Mouse (Mus musculus) liver, embryonic 13.5 days (tissue): ENCODE measurements around the gene Fndc4. TPM values are rescaled to one million over a fixed set of nuclear protein-coding genes. Genes with fewer than 3 reads are reported as not detected.

Source experiments
- ATAC-seq: fragments of 200-750 bp; cut with Nextera tagmentation; 2 replicates; pipeline ENCODE4 v1.8.0; 2017; ENCODE audit warnings: low read depth, mild to moderate bottlenecking, moderate number of reproducible peaks, moderate library complexity
- DNase-seq: peaks from one replicate; pipeline ENCODE4 v3.0.0; 2022
- H3K27ac ChIP-seq: fragments of 300-500 bp; sonication (generic); 2 replicates; pipeline ENCODE4 v1.5.1; 2015; ENCODE audit warnings: moderate library complexity, mild to moderate bottlenecking, inconsistent platforms
- H3K27me3 ChIP-seq: fragments of 300-500 bp; sonication (generic); 2 replicates; pipeline ENCODE4 v1.6.1; 2015; ENCODE audit warnings: mild to moderate bottlenecking, inconsistent platforms
- H3K36me3 ChIP-seq: fragments of 300-500 bp; sonication (generic); 2 replicates; pipeline ENCODE4 v1.6.1; 2015; ENCODE audit warnings: mild to moderate bottlenecking, inconsistent platforms
- H3K4me1 ChIP-seq: fragments of 300-500 bp; sonication (generic); replicated peaks from 2 replicates; pipeline ENCODE4 v1.6.1; 2015; ENCODE audit warnings: inconsistent platforms
- H3K4me2 ChIP-seq: fragments of 300-500 bp; sonication (generic); 2 replicates; pipeline ENCODE4 v1.6.1; 2015; ENCODE audit warnings: inconsistent platforms, mild to moderate bottlenecking, moderate library complexity
- H3K4me3 ChIP-seq: fragments of 300-500 bp; sonication (generic); replicated peaks from 2 replicates; pipeline ENCODE4 v1.5.1; 2015; ENCODE audit warnings: mild to moderate bottlenecking, inconsistent platforms
- H3K9ac ChIP-seq: fragments of 300-500 bp; sonication (generic); 2 replicates; pipeline ENCODE4 v1.6.1; 2015; ENCODE audit warnings: mild to moderate bottlenecking, inconsistent platforms
- H3K9me3 ChIP-seq: fragments of 300-500 bp; sonication (generic); replicated peaks from 2 replicates; pipeline ENCODE4 v1.6.1; 2016; ENCODE audit warnings: inconsistent platforms
- WGBS: fragments of 180-500 bp; shearing (Covaris S2); methylation state at CpG from one replicate; pipeline ENCODE4 v1.1.7; 2015; ENCODE audit not compliant: insufficient replicate concordance; 5-methylcytosine and 5-hydroxymethylcytosine counted together
- polyA plus RNA-seq: library from polyadenylated mRNA; unstranded; fragments of >200 nt; fragmentation: Nextera tagmentation; extraction: Ambion mirVana; gene quantifications from 2 replicates; pipeline ENCODE4 v1.2.1, GENCODE M21; 2015

Fndc4 gene
- polyA plus RNA-seq, 1 experiment from 2014 or later: 6.7 TPM

- DNase-seq (no peak), ATAC-seq (no peak)
- H3K9ac ChIP-seq: no peak overlapping the region
- H3K27ac ChIP-seq: no peak overlapping the region
- H3K4me3 ChIP-seq: no peak overlapping the region
- no peak overlapping the region for H3K4me2 ChIP-seq
- 70% methylated on average over 11 of the region's 11 CpGs for WGBS
- H3K9me3 ChIP-seq: no peaks in the 10 kb centered on the region
- H3K36me3 ChIP-seq: peaks cover 14% of the 10 kb centered on the region
- no peaks in the 10 kb centered on the region for H3K27me3 ChIP-seq
- H3K4me1 ChIP-seq: peaks cover 17% of the 10 kb centered on the region
Observed at GRCm38 (mm10) chr5:31257616-31258015, 38.3 kb downstream of the Fndc4 start.

DNA sequence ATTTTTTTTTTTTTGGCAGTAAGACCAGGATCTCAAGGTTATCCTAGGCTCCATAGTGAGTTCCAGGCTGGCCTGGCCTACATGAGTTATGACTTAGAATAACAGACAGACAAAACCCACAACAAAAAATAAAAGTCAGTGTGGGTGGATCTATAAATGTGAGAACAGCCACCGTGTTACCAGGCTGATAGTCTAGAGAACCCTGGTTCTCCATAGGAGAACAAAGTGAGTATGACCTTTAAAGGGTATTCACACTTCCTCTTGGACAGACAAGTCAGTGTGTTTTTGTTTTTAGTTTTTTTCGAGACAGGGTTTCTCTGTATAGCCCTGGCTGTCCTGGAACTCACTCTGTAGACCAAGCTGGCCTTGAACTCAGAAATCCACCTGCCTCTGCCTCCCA, 39.9 kb downstream of the Fndc4 start:
- H3K4me3 ChIP-seq: no peak overlapping the region
- no peaks in the 10 kb centered on the region for H3K9me3 ChIP-seq
- 71% methylated on average over 2 of the region's 2 CpGs for WGBS
- H3K9ac ChIP-seq: no peak overlapping the region
- ATAC-seq (no peak), DNase-seq (no peak)
- no peak overlapping the region for H3K4me2 ChIP-seq
- H3K27me3 ChIP-seq: no peaks in the 10 kb centered on the region
- H3K27ac ChIP-seq: no peak overlapping the region
- peaks cover 30% of the 10 kb centered on the region for H3K36me3 ChIP-seq
- peaks cover 26% of the 10 kb centered on the region for H3K4me1 ChIP-seq

- ATAC-seq (no peak), DNase-seq (no peak)
- WGBS: 83% methylated on average over 2 of the region's 2 CpGs
Observed at GRCm38 (mm10) chr5:31255381-31255780, 40.5 kb downstream of the Fndc4 start.

GRCm38 (mm10) chr5:31254901-31255300, 41.0 kb downstream of the Fndc4 start:
- 60% methylated on average over 8 of the region's 8 CpGs for WGBS
- ATAC-seq (0 out of 2 replicates have a peak, but pooled peaks have one; percentile 24), DNase-seq (no peak)
- H3K27me3 ChIP-seq: no peaks in the 10 kb centered on the region
- no peak overlapping the region for H3K9ac ChIP-seq
- H3K9me3 ChIP-seq: no peaks in the 10 kb centered on the region
- no peak overlapping the region for H3K27ac ChIP-seq
- no peak overlapping the region for H3K4me3 ChIP-seq
- peaks cover 29% of the 10 kb centered on the region for H3K4me1 ChIP-seq
- H3K4me2 ChIP-seq: no peak overlapping the region
- peaks cover 41% of the 10 kb centered on the region for H3K36me3 ChIP-seq

More at GRCm38 (mm10) chr5:31255381-31255780, 40.5 kb downstream of the Fndc4 start:
- H3K4me1 ChIP-seq: peaks cover 29% of the 10 kb centered on the region
- H3K27ac ChIP-seq: no peak overlapping the region
- no peaks in the 10 kb centered on the region for H3K9me3 ChIP-seq
- H3K4me2 ChIP-seq: no peak overlapping the region
- H3K4me3 ChIP-seq: no peak overlapping the region
- H3K36me3 ChIP-seq: peaks cover 36% of the 10 kb centered on the region
- no peaks in the 10 kb centered on the region for H3K27me3 ChIP-seq
- no peak overlapping the region for H3K9ac ChIP-seq

DNA sequence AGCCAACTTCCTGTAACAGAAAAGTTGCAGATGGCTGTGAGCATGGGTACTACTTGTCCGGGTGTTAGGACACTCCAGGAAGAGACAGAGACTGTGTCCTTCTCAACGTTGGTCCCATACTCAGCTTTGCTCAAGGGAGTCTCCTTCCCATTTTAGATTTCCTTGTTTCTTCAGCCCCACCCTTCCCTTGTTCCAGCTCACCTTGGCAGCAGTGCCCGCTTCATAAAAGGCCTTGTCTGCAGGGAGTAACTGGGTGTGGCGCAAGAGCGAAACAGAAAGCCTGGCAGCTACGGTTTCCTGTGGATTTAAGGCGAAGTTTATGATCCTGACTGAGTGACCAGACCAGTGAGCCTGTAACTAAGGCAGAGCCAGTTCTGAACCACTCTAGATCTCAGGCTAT, 41.4 kb downstream of the Fndc4 start:
- Histone ChIP-seq H3K27ac (no peak overlapping the region), H3K27me3 (no peaks in the 10 kb centered on the region), H3K9ac (no peak overlapping the region), H3K36me3 (peaks cover 45% of the 10 kb centered on the region), H3K4me2 (no peak overlapping the region), H3K9me3 (no peaks in the 10 kb centered on the region), H3K4me3 (no peak overlapping the region), H3K4me1 (peaks cover 29% of the 10 kb centered on the region)
- 67% methylated on average over 7 of the region's 7 CpGs for WGBS
- ATAC-seq (no peak), DNase-seq (no peak)

DNA sequence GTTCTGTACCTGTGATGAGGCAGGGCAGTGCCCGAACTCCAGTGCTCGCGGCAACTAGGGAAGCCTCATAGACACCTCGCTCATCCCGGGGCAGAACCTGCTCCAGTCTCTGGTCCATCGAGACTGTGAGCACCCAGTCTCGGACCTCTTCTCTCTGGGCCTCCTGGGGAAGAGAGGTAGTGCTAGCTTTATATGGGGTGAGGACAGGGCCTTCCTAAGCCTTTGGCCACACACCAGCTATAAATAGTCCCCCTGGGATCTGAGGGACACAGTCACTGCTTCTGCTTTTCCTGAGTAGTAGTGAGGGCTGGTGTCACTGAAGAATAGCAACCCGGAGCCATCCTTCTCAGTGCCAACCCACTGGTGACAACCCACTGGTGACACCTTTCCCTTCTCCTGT, 42.1 kb downstream of the Fndc4 start:
- Histone ChIP-seq H3K36me3 (peaks cover 52% of the 10 kb centered on the region), H3K27ac (no peak overlapping the region)
- DNase-seq: no peak

GRCm38 (mm10) chr5:31252795-31253545, 42.9 kb downstream of the Fndc4 start:
- Histone ChIP-seq H3K9ac (no peak overlapping the region), H3K4me1 (peaks cover 29% of the 10 kb centered on the region), H3K27ac (no peak overlapping the region), H3K9me3 (no peaks in the 10 kb centered on the region), H3K4me2 (no peak overlapping the region), H3K36me3 (peaks cover 60% of the 10 kb centered on the region), H3K4me3 (no peak overlapping the region), H3K27me3 (no peaks in the 10 kb centered on the region)
- 79% methylated on average over 16 of the region's 16 CpGs for WGBS
- DNase-seq (no peak), ATAC-seq (no peak)

More for the DNA sequence above, 42.1 kb downstream of the Fndc4 start:
- no peak overlapping the region for H3K4me2 ChIP-seq
- no peak overlapping the region for H3K4me3 ChIP-seq
- H3K9me3 ChIP-seq: no peaks in the 10 kb centered on the region
- peaks cover 29% of the 10 kb centered on the region for H3K4me1 ChIP-seq
- H3K27me3 ChIP-seq: no peaks in the 10 kb centered on the region
- ATAC-seq: no peak
- H3K9ac ChIP-seq: no peak overlapping the region
- 85% methylated on average over 8 of the region's 8 CpGs for WGBS

- peak overlapping the region; percentile 68 for H3K4me2 ChIP-seq
- no peak overlapping the region for H3K27ac ChIP-seq
- H3K36me3 ChIP-seq: peaks cover 68% of the 10 kb centered on the region
- no peaks in the 10 kb centered on the region for H3K9me3 ChIP-seq
- H3K27me3 ChIP-seq: no peaks in the 10 kb centered on the region
- H3K4me3 ChIP-seq: peak overlapping the region; percentile 53
- H3K4me1 ChIP-seq: peaks cover 29% of the 10 kb centered on the region
- DNase-seq (no peak), ATAC-seq (no peak)
- 70% methylated on average over 10 of the region's 10 CpGs for WGBS
- 0 out of 2 replicates have a peak overlapping the region, but pooled peaks have one; percentile 36 for H3K9ac ChIP-seq
Observed at GRCm38 (mm10) chr5:31252151-31252550, 43.7 kb downstream of the Fndc4 start.

DNA sequence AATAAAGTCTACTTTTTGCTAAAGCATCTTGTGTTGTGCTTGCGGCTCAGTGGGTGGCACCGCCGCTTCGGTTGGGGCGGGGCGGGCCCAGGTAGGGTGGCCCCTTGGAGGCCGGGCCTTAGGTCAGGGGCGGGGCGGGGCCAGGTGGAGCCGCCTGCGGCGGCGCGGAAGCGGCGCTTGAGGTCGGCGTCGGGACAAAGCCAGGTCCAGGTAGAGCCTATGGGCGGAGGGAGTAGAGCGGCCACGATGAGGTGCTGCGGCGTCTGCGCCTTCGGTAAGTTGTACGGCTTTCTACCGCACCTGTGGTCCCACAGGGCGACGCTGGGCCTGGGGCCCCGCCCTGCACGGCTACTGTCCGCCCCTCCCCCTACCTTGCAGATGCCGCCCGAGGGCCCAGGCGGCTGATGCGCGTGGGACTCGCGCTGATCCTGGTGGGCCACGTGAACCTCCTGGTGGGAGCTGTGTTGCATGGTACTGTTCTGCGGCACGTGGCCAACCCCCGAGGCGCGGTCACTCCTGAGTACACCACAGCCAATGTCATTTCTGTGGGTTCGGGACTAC, 44.3 kb downstream of the Fndc4 start, which contains the start of gene Krtcap3:
Gene Krtcap3, plus strand, starts transcription at position 151 of the 561 bp plus-strand sequence.
- ATAC-seq (peak; percentile 78), DNase-seq (peak; percentile 32)
- peak within 1 kb of the TSS; percentile 36; the same call in 1 of the 2 replicates for H3K9ac ChIP-seq

GRCm38 (mm10) chr5:31250716-31251115, 45.2 kb downstream of the Fndc4 start:
- DNase-seq: no peak
- Histone ChIP-seq H3K36me3 (peaks cover 83% of the 10 kb centered on the region), H3K4me3 (no peak overlapping the region)

More for the DNA sequence above, 44.3 kb downstream of the Fndc4 start, which contains the start of gene Krtcap3:
- Histone ChIP-seq H3K36me3 (peaks cover 73% of the 10 kb centered on the region), H3K27me3 (no peaks in the 10 kb centered on the region), H3K4me2 (peak within 1 kb of the TSS; percentile 68), H3K4me3 (peak within 1 kb of the TSS; percentile 53), H3K4me1 (peaks cover 29% of the 10 kb centered on the region), H3K27ac (no peak within 1 kb of the TSS), H3K9me3 (no peaks in the 10 kb centered on the region)
- 62% methylated on average over 47 of the region's 47 CpGs for WGBS

More at GRCm38 (mm10) chr5:31250716-31251115, 45.2 kb downstream of the Fndc4 start:
- H3K27me3 ChIP-seq: no peaks in the 10 kb centered on the region
- H3K27ac ChIP-seq: no peak overlapping the region
- H3K9ac ChIP-seq: no peak overlapping the region
- H3K4me2 ChIP-seq: no peak overlapping the region; the same call in 1 of the 2 replicates
- H3K9me3 ChIP-seq: no peaks in the 10 kb centered on the region
- 82% methylated on average over 4 of the region's 4 CpGs for WGBS
- ATAC-seq: no peak
- peaks cover 29% of the 10 kb centered on the region for H3K4me1 ChIP-seq
